10 mouse cellular contexts compared by ENCODE assay signal in the genomic region with DNA sequence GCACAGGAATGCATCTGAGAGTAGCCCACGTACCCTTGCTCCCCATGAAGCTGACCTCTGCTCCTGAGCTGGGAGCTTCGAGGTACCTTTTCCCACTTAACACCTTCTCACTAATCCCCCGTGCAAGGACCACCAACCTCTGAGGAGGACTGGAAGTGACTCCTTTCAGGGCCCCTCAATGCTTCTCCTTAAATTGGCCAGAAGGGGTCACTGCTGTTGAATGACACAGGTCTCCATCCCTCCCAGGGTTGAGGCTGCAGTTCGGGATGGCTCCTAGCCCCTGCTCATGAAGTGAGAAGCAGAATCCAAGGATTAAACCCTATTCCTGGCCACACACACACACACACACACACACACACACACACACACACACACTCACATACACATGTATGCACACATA.
DNase-seq lines count a peak whose midpoint lies in the region; ATAC-seq lines count a peak whose summit lies in the region.
"Had no signal": no experiment of that assay in that cellular context is flagged by ENCODE, and none has a peak within 500 bp of the region (broad histone marks: within the 10 kb centered on the region; RNA-seq: fewer than 3 reads in every experiment).

No protein-coding gene starts in this region.

- WGBS in forebrain, embryonic 11.5 days = 30% methylated on average over 4 of the region's 4 CpGs
- 25% methylated on average over 4 of the region's 4 CpGs for WGBS in forebrain, embryonic 15.5 days
- WGBS in midbrain, embryonic 14.5 days = 18% methylated on average over 4 of the region's 4 CpGs

- no peak overlapping the region for H3K27ac ChIP-seq in forebrain, embryonic 11.5 days (ENCODE audit: low read depth, low read length)
- H3K27ac ChIP-seq in forebrain, embryonic 15.5 days (replicated peaks) = no peak overlapping the region
- H3K27ac ChIP-seq in midbrain, embryonic 14.5 days (replicated peaks; ENCODE audit: low read depth, low read length) = no peak overlapping the region
- H3K27ac ChIP-seq: liver, embryonic 15.5 days had no signal

- H3K4me3 ChIP-seq in forebrain, embryonic 11.5 days (ENCODE audit: low read depth, low read length) = no peak overlapping the region
- H3K4me3 ChIP-seq in forebrain, embryonic 15.5 days = no peak overlapping the region
- H3K4me3 ChIP-seq in midbrain, embryonic 14.5 days (replicated peaks; ENCODE audit: low read depth, low read length) = no peak overlapping the region
- H3K4me3 ChIP-seq: liver, embryonic 15.5 days had no signal

- intact Hi-C loops in left cerebral cortex, postnatal 4 days (cut with DNase I) = no loop called here

- no peaks in the 10 kb centered on the region for H3K9me3 ChIP-seq in forebrain, embryonic 11.5 days (ENCODE audit: control insufficient read depth, low read length)
- no peaks in the 10 kb centered on the region for H3K9me3 ChIP-seq in forebrain, embryonic 15.5 days
- H3K9me3 ChIP-seq in midbrain, embryonic 14.5 days (ENCODE audit: control insufficient read depth, low read length) = no peaks in the 10 kb centered on the region
- H3K9me3 ChIP-seq: liver, embryonic 15.5 days had no signal

- no peak for DNase-seq in forebrain, embryonic 11.5 days (ENCODE audit: low spot score)
- peak; percentile 24 for DNase-seq in left cerebral cortex, postnatal 4 days
- no peak for DNase-seq in left cerebral cortex, adult 8-10 months (ENCODE audit: low spot score in 2 of 2)
- DNase-seq in embryo, embryonic 10.5 days (ENCODE audit: low spot score) = peak; percentile 73
- peak; percentile 51 for DNase-seq in midbrain, embryonic 14.5 days
- DNase-seq in natural killer cell, adult 2 months (ENCODE audit: low spot score in 2 of 2) = no peak
- DNase-seq: kidney, adult 8-10 months had no signal

- no peaks in the 10 kb centered on the region for H3K36me3 ChIP-seq in forebrain, embryonic 11.5 days (ENCODE audit: control insufficient read depth, insufficient read depth, low read length)
- no peaks in the 10 kb centered on the region for H3K36me3 ChIP-seq in forebrain, embryonic 15.5 days
- H3K36me3 ChIP-seq in midbrain, embryonic 14.5 days (ENCODE audit: control insufficient read depth, insufficient read depth, low read length) = no peaks in the 10 kb centered on the region; the same call in 1 of the 2 replicates
- H3K36me3 ChIP-seq: liver, embryonic 15.5 days had no signal

- no peak overlapping the region for H3K9ac ChIP-seq in forebrain, embryonic 11.5 days (ENCODE audit: low read length)
- H3K9ac ChIP-seq in forebrain, embryonic 15.5 days (replicated peaks) = no peak overlapping the region
- no peak overlapping the region for H3K9ac ChIP-seq in midbrain, embryonic 14.5 days (replicated peaks; ENCODE audit: low read length)
- H3K9ac ChIP-seq: liver, embryonic 15.5 days had no signal

- H3K4me1 ChIP-seq in forebrain, embryonic 11.5 days (replicated peaks; ENCODE audit: control insufficient read depth, insufficient read depth, low read length) = no peaks in the 10 kb centered on the region
- peaks cover 26% of the 10 kb centered on the region for H3K4me1 ChIP-seq in forebrain, embryonic 15.5 days
- H3K4me1 ChIP-seq in midbrain, embryonic 14.5 days (ENCODE audit: control insufficient read depth, insufficient read depth, low read length) = no peaks in the 10 kb centered on the region
- H3K4me1 ChIP-seq: liver, embryonic 15.5 days had no signal

- no peaks in the 10 kb centered on the region for H3K27me3 ChIP-seq in forebrain, embryonic 11.5 days (ENCODE audit: control insufficient read depth, insufficient read depth, low read length)
- H3K27me3 ChIP-seq in forebrain, embryonic 15.5 days = no peaks in the 10 kb centered on the region
- H3K27me3 ChIP-seq in midbrain, embryonic 14.5 days (ENCODE audit: control insufficient read depth, insufficient read depth, low read length) = no peaks in the 10 kb centered on the region
- H3K27me3 ChIP-seq: liver, embryonic 15.5 days had no signal

- no peak overlapping the region for H3K4me2 ChIP-seq in forebrain, embryonic 11.5 days (ENCODE audit: low read depth, low read length, severe bottlenecking)
- no peak overlapping the region for H3K4me2 ChIP-seq in forebrain, embryonic 15.5 days (replicated peaks)
- no peak overlapping the region for H3K4me2 ChIP-seq in midbrain, embryonic 14.5 days (ENCODE audit: low read length)
- H3K4me2 ChIP-seq: liver, embryonic 15.5 days had no signal

- ATAC-seq in forebrain, embryonic 11.5 days (replicated peaks; ENCODE audit: low FRiP score) = peak; percentile 40; the same call in 1 of the 2 replicates
- no peak for ATAC-seq in forebrain, embryonic 15.5 days (replicated peaks)
- ATAC-seq in midbrain, embryonic 14.5 days (ENCODE audit: low FRiP score, low TSS enrichment) = no peak
- ATAC-seq in activated CD4-positive, CD25-positive, alpha-beta regulatory T cell, adult 4 months = no peak

Comparison
In these comparisons a context has a peak if more than half of its experiments do, and no peak if none do; other contexts are left out.
1. DNase-seq: peak in left cerebral cortex, postnatal 4 days (single experiment), embryo, embryonic 10.5 days (single experiment) and midbrain, embryonic 14.5 days (single experiment); none in forebrain, embryonic 11.5 days (single experiment), left cerebral cortex, adult 8-10 months (0 of 2) and natural killer cell, adult 2 months (0 of 2).